Mouse (Mus musculus) midbrain, embryonic 10.5 days (tissue): ENCODE results near the gene Gm13088. TPM values are rescaled to one million over a fixed set of nuclear protein-coding genes. Genes with fewer than 3 reads are reported as not detected.
"Not testable (repeated sequence)": the region's sequence is repeated elsewhere in the genome, so short reads cannot be mapped to it uniquely, and the experiment has no call there.

ENCODE experiments used
- DNase-seq: peaks from one replicate; pipeline ENCODE4 v3.0.0-alpha.2; 2017; ENCODE audit warnings: low spot score
- H3K27ac ChIP-seq: fragments of 300-500 bp; sonication (generic); replicated peaks from 2 replicates; pipeline ENCODE4 v1.5.1; 2016; ENCODE audit warnings: mild to moderate bottlenecking
- H3K27me3 ChIP-seq: fragments of 300-500 bp; sonication (generic); 2 replicates; pipeline ENCODE4 v1.6.1; 2016; ENCODE audit warnings: low read depth, mild to moderate bottlenecking; ENCODE audit not compliant: poor library complexity, severe bottlenecking
- H3K36me3 ChIP-seq: fragments of 300-500 bp; sonication (generic); 2 replicates; pipeline ENCODE4 v1.6.1; 2016; ENCODE audit warnings: mild to moderate bottlenecking, moderate library complexity
- H3K4me1 ChIP-seq: fragments of 300-500 bp; sonication (generic); 2 replicates; pipeline ENCODE4 v1.6.1; 2016
- H3K4me3 ChIP-seq: fragments of 300-500 bp; sonication (generic); 2 replicates; pipeline ENCODE4 v1.5.1; 2016; ENCODE audit warnings: mild to moderate bottlenecking, moderate library complexity
- H3K9me3 ChIP-seq: fragments of 300-500 bp; sonication (generic); replicated peaks from 2 replicates; pipeline ENCODE4 v1.6.1; 2016; ENCODE audit warnings: mild to moderate bottlenecking
- WGBS: fragments of 180-500 bp; shearing (Covaris S2); methylation state at CpG from one replicate; pipeline ENCODE4 v1.1.7; 2016; 5-methylcytosine and 5-hydroxymethylcytosine counted together
- polyA plus RNA-seq: library from polyadenylated mRNA; unstranded; fragments of >200 nt; fragmentation: Nextera tagmentation; extraction: Ambion mirVana; gene quantifications from 2 replicates; pipeline ENCODE4 v1.2.1, GENCODE M21; 2016

Gene Gm13088
- polyA plus RNA-seq = not detected in 2 replicates

DNA sequence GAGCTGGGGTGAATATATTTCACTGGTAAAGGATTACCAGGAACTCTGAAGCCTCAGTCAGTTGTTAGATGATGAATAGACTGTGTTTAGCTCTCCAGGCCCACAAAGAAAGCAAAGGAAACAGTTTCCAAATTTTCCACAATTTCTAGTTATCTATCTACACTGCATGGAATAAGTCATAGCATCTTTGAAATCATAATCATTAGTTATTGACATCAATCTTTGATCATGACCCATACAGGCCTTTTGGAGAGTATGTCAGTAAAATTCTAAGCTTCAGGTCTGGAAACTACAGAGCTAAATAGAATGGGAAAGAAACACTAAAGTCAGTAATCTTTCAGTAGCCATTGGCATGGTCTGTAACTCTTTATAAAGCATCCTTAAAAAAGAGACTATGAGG lies at the start of gene Gm13088:
Gene Gm13088 (minus strand): TSS at position 101 of the 400 bp plus-strand sequence.
- H3K4me1 ChIP-seq, H3K27me3 ChIP-seq, H3K36me3 ChIP-seq, H3K27ac ChIP-seq, DNase-seq, H3K4me3 ChIP-seq: not testable (repeated sequence)
- peaks cover 32% of the 10 kb centered on the region for H3K9me3 ChIP-seq

DNA sequence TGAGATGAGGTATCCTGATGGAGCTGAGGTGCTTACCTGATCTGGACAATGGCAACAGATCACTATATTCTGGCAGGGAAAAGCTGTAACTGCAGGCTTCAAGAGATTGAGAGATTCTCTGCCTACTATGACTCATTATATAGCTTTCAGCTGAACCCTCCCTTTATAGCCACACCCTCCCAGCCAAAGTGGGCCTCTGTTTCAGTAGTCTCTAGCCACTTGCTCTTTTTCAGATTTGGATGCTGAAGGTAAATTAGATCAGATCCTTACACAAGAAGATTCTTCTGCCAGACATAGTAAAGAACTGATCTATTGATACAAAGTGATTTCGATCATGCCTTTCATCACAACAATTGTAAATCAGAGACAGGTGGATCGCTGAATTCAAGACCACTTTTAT lies 45.6 kb upstream of the Gm13088 start, which contains the start of gene Gm13089:
Gene Gm13089 (minus strand): TSS at position 101 of the 400 bp plus-strand sequence.
- Histone ChIP-seq H3K27me3 (no peaks in the 10 kb centered on the region), H3K4me1 (no peaks in the 10 kb centered on the region), H3K36me3 (no peaks in the 10 kb centered on the region), H3K4me3 (no peak within 1 kb of the TSS), H3K9me3 (peaks cover 69% of the 10 kb centered on the region), H3K27ac (no peak within 1 kb of the TSS)
- no peak for DNase-seq
- 87% methylated on average over 2 of the region's 2 CpGs for WGBS

DNA sequence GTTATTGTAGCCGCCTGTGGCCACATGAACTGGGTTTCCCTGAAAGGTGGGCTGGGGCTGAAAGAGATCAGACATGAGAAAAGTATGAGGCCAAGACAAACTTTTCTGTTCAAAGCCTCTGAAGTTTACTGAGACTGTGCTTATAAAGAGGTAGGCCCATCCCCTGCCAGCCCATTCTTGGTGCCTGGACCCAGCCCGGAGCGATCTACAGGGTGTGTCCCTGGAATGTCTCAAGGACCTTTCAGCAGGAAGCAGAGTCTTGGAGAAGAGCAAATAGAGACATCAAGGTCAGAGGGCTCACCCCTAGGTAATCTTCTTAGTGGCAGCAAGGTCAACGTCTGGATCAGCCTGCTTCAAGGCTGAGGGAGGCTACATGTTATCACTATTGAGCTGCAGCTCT lies 38.9 kb downstream of the Gm13088 start:
- not testable (repeated sequence) for H3K27ac ChIP-seq, H3K36me3 ChIP-seq, H3K4me3 ChIP-seq, H3K27me3 ChIP-seq, H3K4me1 ChIP-seq, DNase-seq
- peaks cover 49% of the 10 kb centered on the region for H3K9me3 ChIP-seq
- 87% methylated on average over 4 of the region's 4 CpGs for WGBS

DNA sequence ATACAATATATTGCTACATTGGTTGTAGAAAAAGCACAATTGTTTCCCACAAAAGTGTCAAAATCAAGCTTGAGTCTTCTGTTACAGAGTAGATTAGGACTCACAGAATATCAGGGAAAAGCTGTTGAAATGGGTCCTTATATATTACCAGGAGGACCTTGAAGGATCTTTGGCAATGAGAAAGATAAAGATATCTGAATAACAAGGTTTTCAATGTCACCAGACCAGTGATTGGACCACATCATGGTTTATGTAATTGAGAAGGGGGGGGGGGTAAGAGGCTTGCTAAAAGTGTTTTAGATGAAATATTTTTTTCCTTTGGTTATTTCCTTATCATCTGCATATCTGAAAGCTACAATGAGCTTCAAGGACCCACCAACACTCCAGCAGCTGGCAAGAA lies 42.3 kb downstream of the Gm13088 start, which contains the start of gene Gm13083:
Gene Gm13083 (plus strand): TSS at position 301 of the 400 bp plus-strand sequence.
- not testable (repeated sequence) for H3K27ac ChIP-seq, H3K27me3 ChIP-seq, H3K36me3 ChIP-seq, H3K4me3 ChIP-seq, H3K4me1 ChIP-seq, DNase-seq
- peaks cover 34% of the 10 kb centered on the region for H3K9me3 ChIP-seq

DNA sequence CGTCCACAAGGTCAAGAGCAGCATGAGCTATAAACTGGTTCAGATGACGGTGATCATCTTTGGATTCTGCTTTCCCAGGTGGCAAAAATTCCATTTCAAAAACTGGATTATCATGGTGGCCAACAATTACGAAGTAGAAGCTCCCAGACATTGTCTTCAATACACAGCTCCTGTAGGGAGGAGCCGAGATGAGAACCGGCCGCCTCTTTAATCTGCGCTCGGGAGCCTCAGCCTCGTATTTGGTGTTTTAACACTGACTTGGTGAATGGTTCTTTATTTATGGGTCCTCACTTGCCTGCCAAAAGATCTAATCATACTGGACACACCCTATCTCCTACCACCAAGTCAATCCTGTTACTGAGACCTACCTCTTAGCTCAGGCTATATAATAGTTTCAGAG lies 45.1 kb downstream of the Gm13088 start:
- H3K4me3 ChIP-seq, H3K36me3 ChIP-seq, H3K27me3 ChIP-seq, H3K4me1 ChIP-seq, H3K27ac ChIP-seq, DNase-seq: not testable (repeated sequence)
- H3K9me3 ChIP-seq = peaks cover 27% of the 10 kb centered on the region
- 88% methylated on average over 9 of the region's 9 CpGs for WGBS

Other genes starting within 250 kb of the Gm13088 start
- 19.5 and 23.8 TPM in 2 replicates for gene Pramef8, start 244.8 kb downstream of the Gm13088 start, polyA plus RNA-seq
- not detected in 2 replicates for gene Oog4, start 206.9 kb downstream of the Gm13088 start, polyA plus RNA-seq
- not detected in 2 replicates for gene Gm13043, start 145.9 kb downstream of the Gm13088 start, polyA plus RNA-seq
- not detected in 2 replicates for gene Gm13040, start 121.3 kb downstream of the Gm13088 start, polyA plus RNA-seq
- gene BC080695, start 105.5 kb downstream of the Gm13088 start, polyA plus RNA-seq = not detected in 2 replicates
- not detected in 2 replicates for gene Gm13057, start 105.5 kb downstream of the Gm13088 start, polyA plus RNA-seq
- gene Gm13083, start 42.2 kb downstream of the Gm13088 start, polyA plus RNA-seq = not detected in 2 replicates
- gene Gm13089, start 45.5 kb upstream of the Gm13088 start, polyA plus RNA-seq = not detected in 2 replicates
- gene Gm13078, start 62.2 kb upstream of the Gm13088 start, polyA plus RNA-seq = not detected in 2 replicates
- not detected in 2 replicates for gene Gm13023, start 132.1 kb upstream of the Gm13088 start, polyA plus RNA-seq
- gene Gm13084, start 158.8 kb upstream of the Gm13088 start, polyA plus RNA-seq = not detected in 2 replicates
- gene Gm13103, start 189.3 kb upstream of the Gm13088 start, polyA plus RNA-seq = not detected in 2 replicates
- gene Pramef6, start 243.1 kb upstream of the Gm13088 start, polyA plus RNA-seq = not detected in 2 replicates